Mouse (Mus musculus) thymus, postnatal 10 days (tissue): Measurements from ENCODE around the gene Htr3a.
A peak's percentile ranks its signal among the peaks of the same experiment; 100 is the strongest.

Experiments used
- DNase-seq, 2 experiments: peaks; one replicate each; pipeline ENCODE4 v3.0.0; 2021; ENCODE audit warnings: low spot score in 2 of 2

The Htr3a gene

GRCm38 (mm10) chr9:48910885-48911537 is at the start of gene Htr3a:
Gene Htr3a (minus strand): TSS chr9:48911099.
- no peak for DNase-seq

GRCm38 (mm10) chr9:48947565-48947964 is 36.7 kb upstream of the Htr3a start:
- no peak for DNase-seq

GRCm38 (mm10) chr9:48942349-48942748 is 31.4 kb upstream of the Htr3a start:
- DNase-seq: no peak

- DNase-seq: no peak
Measured at GRCm38 (mm10) chr9:48929436-48929835, 18.5 kb upstream of the Htr3a start.

GRCm38 (mm10) chr9:48928781-48929180 is 17.9 kb upstream of the Htr3a start:
- no peak for DNase-seq

- DNase-seq: no peak
Measured at GRCm38 (mm10) chr9:48916011-48916788, 5.3 kb upstream of the Htr3a start.

- no peak for DNase-seq
Measured at GRCm38 (mm10) chr9:48904421-48904820, 6.5 kb downstream of the Htr3a start.

GRCm38 (mm10) chr9:48903766-48904165 is 7.1 kb downstream of the Htr3a start:
- DNase-seq: no peak

- DNase-seq: peak in 1 of 2 experiments; percentile 12
Measured at GRCm38 (mm10) chr9:48898551-48898950, 12.3 kb downstream of the Htr3a start.

- no peak for DNase-seq
Measured at GRCm38 (mm10) chr9:48895819-48896536, 14.9 kb downstream of the Htr3a start.

GRCm38 (mm10) chr9:48894755-48895154 is 16.1 kb downstream of the Htr3a start:
- DNase-seq: no peak

- DNase-seq: peak; percentile 14 to 64
Measured at GRCm38 (mm10) chr9:48893986-48894385, 16.9 kb downstream of the Htr3a start.

GRCm38 (mm10) chr9:48889093-48889492 is 21.8 kb downstream of the Htr3a start:
- no peak for DNase-seq

GRCm38 (mm10) chr9:48872896-48873295 is 38.0 kb downstream of the Htr3a start:
- no peak for DNase-seq

GRCm38 (mm10) chr9:48866523-48867121 is 44.3 kb downstream of the Htr3a start:
- DNase-seq: no peak

GRCm38 (mm10) chr9:48865235-48865634 is 45.7 kb downstream of the Htr3a start:
- DNase-seq: no peak

- no peak for DNase-seq
Measured at GRCm38 (mm10) chr9:48861481-48861880, 49.4 kb downstream of the Htr3a start.

- DNase-seq: peak; percentile 18 to 66
Measured at GRCm38 (mm10) chr9:48860526-48860845, 50.4 kb downstream of the Htr3a start.

- DNase-seq: no peak
Measured at GRCm38 (mm10) chr9:48859828-48860525, 50.9 kb downstream of the Htr3a start.

- DNase-seq: no peak
Measured at GRCm38 (mm10) chr9:48857944-48858343, 53.0 kb downstream of the Htr3a start.

- DNase-seq: no peak
Measured at GRCm38 (mm10) chr9:48856240-48856639, 54.7 kb downstream of the Htr3a start.

GRCm38 (mm10) chr9:48849531-48849930 is 61.4 kb downstream of the Htr3a start:
- DNase-seq: no peak
